Mouse (Mus musculus): ENCODE data around the gene Plpp3. TPM values are rescaled to one million over a fixed set of nuclear protein-coding genes. Genes with fewer than 3 reads are reported as not detected.

Gene Plpp3
- polyA plus RNA-seq, 1 experiment from 2014 or later, result 73.5 TPM

Other genes starting within 250 kb of the Plpp3 start
- gene Fyb2, start 243.9 kb upstream of the Plpp3 start, polyA plus RNA-seq (2014; fragmentation: Nextera tagmentation; extraction: Ambion mirVana), result 0.29 and 0.49 TPM in 2 replicates
- 1.5 and 1.6 TPM in 2 replicates for gene Prkaa2, start 47.5 kb upstream of the Plpp3 start, polyA plus RNA-seq (2014; fragmentation: Nextera tagmentation; extraction: Ambion mirVana)

Data from embryonic facial prominence, embryonic 11.5 days (tissue).